Comparison of ENCODE assay signal across 10 mouse cellular contexts in the genomic region with DNA sequence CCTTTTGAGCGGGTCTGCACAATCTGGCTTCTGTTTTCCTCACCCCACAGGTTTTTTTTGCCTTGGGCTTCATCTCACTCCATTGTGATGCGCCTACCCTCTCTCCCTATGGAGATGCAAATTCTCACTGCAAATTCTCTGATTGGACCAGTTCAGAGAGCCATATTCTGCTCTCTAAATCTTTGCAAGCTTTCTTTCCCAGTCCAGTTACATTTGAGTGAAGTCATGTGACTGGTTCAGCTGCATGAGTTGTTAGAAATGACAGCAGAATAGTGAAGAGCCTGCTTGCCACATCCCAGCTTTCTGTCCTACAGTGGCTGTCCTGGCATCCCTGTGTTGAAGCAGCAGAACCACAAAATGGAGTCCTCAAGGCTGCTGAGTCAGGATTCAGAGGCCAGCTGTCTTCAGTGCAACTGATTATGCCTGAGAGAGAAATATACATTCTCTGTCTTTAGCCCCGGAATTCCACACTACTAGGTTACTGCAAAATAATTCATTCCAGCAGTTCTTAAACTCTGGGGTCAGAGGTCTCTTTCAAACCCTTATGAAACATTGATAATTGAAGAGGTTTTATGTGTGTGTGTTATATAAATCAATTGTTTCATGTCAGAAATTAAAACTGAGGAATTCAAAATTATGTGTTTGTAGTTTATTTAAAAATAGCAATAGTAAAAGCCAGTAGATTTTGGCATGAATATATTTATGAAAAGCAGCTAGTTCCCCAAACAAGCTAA.
A peak's percentile ranks its signal among the peaks of the same experiment; 100 is the strongest.
DNase-seq lines count a peak whose midpoint lies in the region; ATAC-seq and TF ChIP-seq lines count a peak whose summit lies in the region.
"Had no signal": no experiment of that assay in that cellular context is flagged by ENCODE, and none has a peak within 500 bp of the region (broad histone marks: within the 10 kb centered on the region; RNA-seq: fewer than 3 reads in every experiment).

No protein-coding gene starts in this region.

- no peak for TF ChIP-seq CTCF in hindbrain, postnatal 0 days (IDR thresholded peaks at IDR 0.05; ENCODE audit: low read depth)

- no peaks in the 10 kb centered on the region for H3K36me3 ChIP-seq in embryonic facial prominence, embryonic 13.5 days
- no peaks in the 10 kb centered on the region for H3K36me3 ChIP-seq in hindbrain, postnatal 0 days (ENCODE audit: insufficient read depth, low read length)
- H3K36me3 ChIP-seq in neural tube, embryonic 13.5 days, result no peaks in the 10 kb centered on the region
- H3K36me3 ChIP-seq: stomach, embryonic 15.5 days had no signal

- peak; percentile 16 for DNase-seq in retina, postnatal 1 day
- no peak for DNase-seq in retina, embryonic 14.5 days (ENCODE audit: low spot score)
- peak; percentile 37 for DNase-seq in hindbrain, postnatal 0 days (ENCODE audit: low spot score)
- no peak for DNase-seq in urinary bladder, postnatal 10 days (ENCODE audit: low spot score)
- no peak for DNase-seq in right cerebral cortex, postnatal 4 days
- DNase-seq in layer of hippocampus, postnatal 14 days (ENCODE audit: low spot score in 2 of 2), result no peak
- DNase-seq: lung, adult 18-20 months had no signal

- no peaks in the 10 kb centered on the region for H3K9me3 ChIP-seq in embryonic facial prominence, embryonic 13.5 days
- H3K9me3 ChIP-seq in hindbrain, postnatal 0 days (ENCODE audit: low read length), result no peaks in the 10 kb centered on the region
- H3K9me3 ChIP-seq in neural tube, embryonic 13.5 days, result no peaks in the 10 kb centered on the region
- H3K9me3 ChIP-seq: stomach, embryonic 15.5 days had no signal

- no peak overlapping the region for H3K4me2 ChIP-seq in embryonic facial prominence, embryonic 13.5 days
- no peak overlapping the region for H3K4me2 ChIP-seq in hindbrain, postnatal 0 days (ENCODE audit: low read depth, low read length)
- no peak overlapping the region for H3K4me2 ChIP-seq in neural tube, embryonic 13.5 days
- H3K4me2 ChIP-seq: stomach, embryonic 15.5 days had no signal

- WGBS in embryonic facial prominence, embryonic 13.5 days, result 21% methylated on average over 3 of the region's 3 CpGs
- 44% methylated on average over 3 of the region's 3 CpGs for WGBS in hindbrain, postnatal 0 days
- 23% methylated on average over 3 of the region's 3 CpGs for WGBS in neural tube, embryonic 13.5 days

- H3K4me3 ChIP-seq in embryonic facial prominence, embryonic 13.5 days, result no peak overlapping the region
- no peak overlapping the region for H3K4me3 ChIP-seq in hindbrain, postnatal 0 days (ENCODE audit: low read length)
- no peak overlapping the region for H3K4me3 ChIP-seq in neural tube, embryonic 13.5 days
- H3K4me3 ChIP-seq: stomach, embryonic 15.5 days had no signal

- H3K27me3 ChIP-seq in embryonic facial prominence, embryonic 13.5 days, result no peaks in the 10 kb centered on the region
- H3K27me3 ChIP-seq in hindbrain, postnatal 0 days (ENCODE audit: insufficient read depth, low read length), result no peaks in the 10 kb centered on the region
- H3K27me3 ChIP-seq in neural tube, embryonic 13.5 days, result no peaks in the 10 kb centered on the region
- H3K27me3 ChIP-seq: stomach, embryonic 15.5 days had no signal

- H3K27ac ChIP-seq in embryonic facial prominence, embryonic 13.5 days, result peak overlapping the region; percentile 52
- no peak overlapping the region for H3K27ac ChIP-seq in hindbrain, postnatal 0 days
- H3K27ac ChIP-seq in neural tube, embryonic 13.5 days (replicated peaks), result peak overlapping the region; percentile 9; the same call in 1 of the 2 replicates
- H3K27ac ChIP-seq: stomach, embryonic 15.5 days had no signal

- H3K9ac ChIP-seq in embryonic facial prominence, embryonic 13.5 days, result no peak overlapping the region
- no peak overlapping the region for H3K9ac ChIP-seq in hindbrain, postnatal 0 days (replicated peaks; ENCODE audit: low read length)
- H3K9ac ChIP-seq in neural tube, embryonic 13.5 days, result no peak overlapping the region
- H3K9ac ChIP-seq: stomach, embryonic 15.5 days had no signal

- no peak for ATAC-seq in embryonic facial prominence, embryonic 13.5 days (ENCODE audit: insufficient number of reproducible peaks, insufficient read depth, low FRiP score, low TSS enrichment, low read depth)
- ATAC-seq in hindbrain, postnatal 0 days, result no peak
- ATAC-seq in neural tube, embryonic 13.5 days (ENCODE audit: low read depth), result no peak

- H3K4me1 ChIP-seq in embryonic facial prominence, embryonic 13.5 days, result peaks cover 27% of the 10 kb centered on the region
- H3K4me1 ChIP-seq in hindbrain, postnatal 0 days (ENCODE audit: insufficient read depth, low read length), result no peaks in the 10 kb centered on the region
- peaks cover 6% of the 10 kb centered on the region for H3K4me1 ChIP-seq in neural tube, embryonic 13.5 days (replicated peaks)
- H3K4me1 ChIP-seq: stomach, embryonic 15.5 days had no signal

Comparison
In these comparisons a context has a peak if more than half of its experiments do, and no peak if none do; other contexts are left out.
1. DNase-seq: peak in retina, postnatal 1 day (single experiment) and hindbrain, postnatal 0 days (single experiment); none in retina, embryonic 14.5 days (single experiment), urinary bladder, postnatal 10 days (single experiment), right cerebral cortex, postnatal 4 days (single experiment) and layer of hippocampus, postnatal 14 days (0 of 2).